Mouse (Mus musculus) heart, postnatal 36 days (tissue): ENCODE measurements around the gene Enox1. TPM values are rescaled to one million over a fixed set of nuclear protein-coding genes. Genes with fewer than 3 reads are reported as not detected.

Experiments used
- DNase-seq, 2 experiments: peaks; one replicate each; pipeline ENCODE4 v3.0.0; 2021 to 2022
- intact Hi-C: fragments of 180-260 bp; cut with DNase I; formaldehyde crosslinking; loops from one replicate; pipeline ENCODE4 v1.15.1; 2025
- total RNA-seq, 2 experiments: library from RNA; stranded (reverse); gene quantifications; 2 replicates each; pipeline ENCODE4 v1.2.3; 2021

Enox1 gene
- total RNA-seq, 2 experiments from 2014 or later = 0.94 to 1.0 TPM

- intact Hi-C loops = no loop called here
- DNase-seq = no peak
Observed at GRCm38 (mm10) chr14:77368411-77368810, 211.8 kb downstream of the Enox1 start.

- no peak for DNase-seq
- intact Hi-C loops = no loop called here
Observed at GRCm38 (mm10) chr14:77369070-77369469, 212.5 kb downstream of the Enox1 start.

- DNase-seq = no peak
- intact Hi-C loops = no loop called here
Observed at GRCm38 (mm10) chr14:77370521-77370920, 214.0 kb downstream of the Enox1 start.

GRCm38 (mm10) chr14:77371977-77372376 is 215.4 kb downstream of the Enox1 start:
- intact Hi-C loops = no loop called here
- DNase-seq = no peak

GRCm38 (mm10) chr14:77373119-77373518 is 216.6 kb downstream of the Enox1 start:
- no peak for DNase-seq
- intact Hi-C loops = no loop called here

GRCm38 (mm10) chr14:77375054-77375453 is 218.5 kb downstream of the Enox1 start:
- DNase-seq = no peak
- intact Hi-C loops = no loop called here

GRCm38 (mm10) chr14:77375618-77376017 is 219.1 kb downstream of the Enox1 start:
- DNase-seq = peak in 1 of 2 experiments; percentile 5
- intact Hi-C loops = no loop called here

- no peak for DNase-seq
- intact Hi-C loops = no loop called here
Observed at GRCm38 (mm10) chr14:77376731-77377130, 220.2 kb downstream of the Enox1 start.

GRCm38 (mm10) chr14:77377439-77377838 is 220.9 kb downstream of the Enox1 start:
- intact Hi-C loops = no loop called here
- DNase-seq = no peak

- intact Hi-C loops = no loop called here
- no peak for DNase-seq
Observed at GRCm38 (mm10) chr14:77377873-77378272, 221.3 kb downstream of the Enox1 start.

- intact Hi-C loops = no loop called here
- DNase-seq = no peak
Observed at GRCm38 (mm10) chr14:77381532-77381931, 225.0 kb downstream of the Enox1 start.

- no peak for DNase-seq
- intact Hi-C loops = no loop called here
Observed at GRCm38 (mm10) chr14:77385621-77386020, 229.1 kb downstream of the Enox1 start.

- intact Hi-C loops = no loop called here
- DNase-seq = no peak
Observed at GRCm38 (mm10) chr14:77387877-77388276, 231.3 kb downstream of the Enox1 start.

GRCm38 (mm10) chr14:77389276-77389675 is 232.7 kb downstream of the Enox1 start:
- no peak for DNase-seq
- intact Hi-C loops = no loop called here

- DNase-seq = no peak
- intact Hi-C loops = no loop called here
Observed at GRCm38 (mm10) chr14:77392476-77392875, 235.9 kb downstream of the Enox1 start.

- intact Hi-C loops = no loop called here
Observed at GRCm38 (mm10) chr14:77406241-77407114, 249.9 kb downstream of the Enox1 start.

GRCm38 (mm10) chr14:77409271-77409940 is 252.8 kb downstream of the Enox1 start:
- intact Hi-C loops = no loop called here

More at GRCm38 (mm10) chr14:77406241-77407114, 249.9 kb downstream of the Enox1 start:
- DNase-seq = no peak

GRCm38 (mm10) chr14:77410354-77410753 is 253.8 kb downstream of the Enox1 start:
- DNase-seq = no peak
- intact Hi-C loops = no loop called here

More at GRCm38 (mm10) chr14:77409271-77409940, 252.8 kb downstream of the Enox1 start:
- DNase-seq = no peak

GRCm38 (mm10) chr14:77413106-77413505 is 256.5 kb downstream of the Enox1 start:
- no peak for DNase-seq
- intact Hi-C loops = no loop called here

GRCm38 (mm10) chr14:77416358-77416757 is 259.8 kb downstream of the Enox1 start:
- intact Hi-C loops = no loop called here
- DNase-seq = no peak

GRCm38 (mm10) chr14:77421031-77421430 is 264.5 kb downstream of the Enox1 start:
- peak in 1 of 2 experiments; percentile 5 for DNase-seq
- intact Hi-C loops = no loop called here

GRCm38 (mm10) chr14:77423194-77423593 is 266.6 kb downstream of the Enox1 start:
- intact Hi-C loops = no loop called here
- no peak for DNase-seq
